Mouse (Mus musculus): Measurements from ENCODE around the gene Slc39a5. TPM values are rescaled to one million over a fixed set of nuclear protein-coding genes. Genes with fewer than 3 reads are reported as not detected.

Slc39a5 gene
- polyA plus RNA-seq, 1 experiment from 2014 or later = 0.24 TPM

Small RNAs within 50 kb of the gene (microRNA-seq; reads per million reads assigned to microRNA genes)
- gene Gm25361 (not detected), gene Gm26308 (not detected), gene Mir6914 (0.66 reads per million), gene Mir6915 (1.3 reads per million)

Other genes with a start within 250 kb of the Slc39a5 start
- 7.9 and 9.0 TPM in 2 replicates for gene Rbms2, start 220.9 kb downstream of the Slc39a5 start, polyA plus RNA-seq (2015; fragmentation: Nextera tagmentation; extraction: Ambion mirVana)
- 0.57 and 0.64 TPM in 2 replicates for gene Gls2, start 206.8 kb downstream of the Slc39a5 start, polyA plus RNA-seq (2015; fragmentation: Nextera tagmentation; extraction: Ambion mirVana)
- 19.1 and 19.8 TPM in 2 replicates for gene Spryd4, start 189.4 kb downstream of the Slc39a5 start, polyA plus RNA-seq (2015; fragmentation: Nextera tagmentation; extraction: Ambion mirVana)
- 0.19 TPM in 1 of 2 replicates, not detected in the other for gene Mip, start 175.4 kb downstream of the Slc39a5 start, polyA plus RNA-seq (2015; fragmentation: Nextera tagmentation; extraction: Ambion mirVana)
- gene Timeless, start 169.2 kb downstream of the Slc39a5 start, polyA plus RNA-seq (2015; fragmentation: Nextera tagmentation; extraction: Ambion mirVana) = 32.0 and 35.8 TPM in 2 replicates
- gene Apon, start 147.1 kb downstream of the Slc39a5 start, polyA plus RNA-seq (2015; fragmentation: Nextera tagmentation; extraction: Ambion mirVana) = 0.19 TPM in 1 of 2 replicates, not detected in the other
- not detected in 2 replicates for gene Apof, start 132.6 kb downstream of the Slc39a5 start, polyA plus RNA-seq (2015; fragmentation: Nextera tagmentation; extraction: Ambion mirVana)
- 17.1 and 21.0 TPM in 2 replicates for gene Stat2, start 130.7 kb downstream of the Slc39a5 start, polyA plus RNA-seq (2015; fragmentation: Nextera tagmentation; extraction: Ambion mirVana)
- 0.11 TPM in 1 of 2 replicates, not detected in the other for gene Il23a, start 102.5 kb downstream of the Slc39a5 start, polyA plus RNA-seq (2015; fragmentation: Nextera tagmentation; extraction: Ambion mirVana)
- gene Pan2, start 97.9 kb downstream of the Slc39a5 start, polyA plus RNA-seq (2015; fragmentation: Nextera tagmentation; extraction: Ambion mirVana) = 27.6 and 30.9 TPM in 2 replicates
- gene Cnpy2, start 78.8 kb downstream of the Slc39a5 start, polyA plus RNA-seq (2015; fragmentation: Nextera tagmentation; extraction: Ambion mirVana) = 208 and 216 TPM in 2 replicates
- gene Cs, start 63.5 kb downstream of the Slc39a5 start, polyA plus RNA-seq (2015; fragmentation: Nextera tagmentation; extraction: Ambion mirVana) = 233 and 237 TPM in 2 replicates
- 33.7 and 35.7 TPM in 2 replicates for gene Coq10a, start 32.2 kb downstream of the Slc39a5 start, polyA plus RNA-seq (2015; fragmentation: Nextera tagmentation; extraction: Ambion mirVana)
- gene Ankrd52, start 24.1 kb downstream of the Slc39a5 start, polyA plus RNA-seq (2015; fragmentation: Nextera tagmentation; extraction: Ambion mirVana) = 13.0 and 13.4 TPM in 2 replicates
- gene Nabp2, start 10.3 kb upstream of the Slc39a5 start, polyA plus RNA-seq (2015; fragmentation: Nextera tagmentation; extraction: Ambion mirVana) = 137 and 139 TPM in 2 replicates
- gene Rnf41, start 10.4 kb upstream of the Slc39a5 start, polyA plus RNA-seq (2015; fragmentation: Nextera tagmentation; extraction: Ambion mirVana) = 104 and 110 TPM in 2 replicates
- 201 and 202 TPM in 2 replicates for gene Smarcc2, start 58.0 kb upstream of the Slc39a5 start, polyA plus RNA-seq (2015; fragmentation: Nextera tagmentation; extraction: Ambion mirVana)
- 682 and 697 TPM in 2 replicates for gene Myl6, start 92.9 kb upstream of the Slc39a5 start, polyA plus RNA-seq (2015; fragmentation: Nextera tagmentation; extraction: Ambion mirVana)
- gene Myl6b, start 97.5 kb upstream of the Slc39a5 start, polyA plus RNA-seq (2015; fragmentation: Nextera tagmentation; extraction: Ambion mirVana) = 4.7 and 5.6 TPM in 2 replicates
- 6.8 and 7.6 TPM in 2 replicates for gene Esyt1, start 124.6 kb upstream of the Slc39a5 start, polyA plus RNA-seq (2015; fragmentation: Nextera tagmentation; extraction: Ambion mirVana)
- 22.8 and 24.5 TPM in 2 replicates for gene Zc3h10, start 146.5 kb upstream of the Slc39a5 start, polyA plus RNA-seq (2015; fragmentation: Nextera tagmentation; extraction: Ambion mirVana)
- gene Rpl41, start 148.1 kb upstream of the Slc39a5 start, polyA plus RNA-seq (2015; fragmentation: Nextera tagmentation; extraction: Ambion mirVana) = 2,336 and 2,513 TPM in 2 replicates
- gene Pa2g4, start 164.8 kb upstream of the Slc39a5 start, polyA plus RNA-seq (2015; fragmentation: Nextera tagmentation; extraction: Ambion mirVana) = 146 and 149 TPM in 2 replicates
- 0.42 TPM in 2 replicates for gene Erbb3, start 188.4 kb upstream of the Slc39a5 start, polyA plus RNA-seq (2015; fragmentation: Nextera tagmentation; extraction: Ambion mirVana)
- gene Rps26, start 225.5 kb upstream of the Slc39a5 start, polyA plus RNA-seq (2015; fragmentation: Nextera tagmentation; extraction: Ambion mirVana) = 441 and 472 TPM in 2 replicates
- 11.3 TPM in 2 replicates for gene Ikzf4, start 244.8 kb upstream of the Slc39a5 start, polyA plus RNA-seq (2015; fragmentation: Nextera tagmentation; extraction: Ambion mirVana)